Mouse (Mus musculus): ENCODE results near the gene Nhsl2.

DNA sequence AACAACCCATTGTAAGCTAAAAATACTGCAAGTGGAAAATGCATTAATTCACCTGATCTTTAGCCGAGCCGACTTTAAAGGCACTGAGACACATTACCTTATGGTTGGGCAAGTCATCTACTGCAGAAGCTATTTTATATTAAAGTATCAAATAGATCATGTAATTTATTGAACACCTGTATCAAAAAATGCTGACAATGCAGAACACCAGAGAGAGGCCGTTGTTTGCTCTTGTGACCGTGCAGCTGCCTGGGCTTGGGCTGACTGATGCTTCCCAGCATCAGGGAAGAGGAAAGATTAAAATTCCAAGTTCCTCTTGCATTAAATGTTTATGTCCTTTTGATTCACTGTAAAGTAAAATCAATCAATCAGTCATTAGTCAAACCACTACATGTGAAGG lies 28.7 kb downstream of the Nhsl2 start:
- TF ChIP-seq CTCF (IDR thresholded peaks at IDR 0.05; ENCODE audit: low read depth), result no peak
- TF ChIP-seq EP300 (IDR thresholded peaks at IDR 0.05; ENCODE audit: low read depth), result no peak

All from liver, postnatal 0 days (tissue).